ENCODE assay signal across 25 mouse cellular contexts in the genomic region with DNA sequence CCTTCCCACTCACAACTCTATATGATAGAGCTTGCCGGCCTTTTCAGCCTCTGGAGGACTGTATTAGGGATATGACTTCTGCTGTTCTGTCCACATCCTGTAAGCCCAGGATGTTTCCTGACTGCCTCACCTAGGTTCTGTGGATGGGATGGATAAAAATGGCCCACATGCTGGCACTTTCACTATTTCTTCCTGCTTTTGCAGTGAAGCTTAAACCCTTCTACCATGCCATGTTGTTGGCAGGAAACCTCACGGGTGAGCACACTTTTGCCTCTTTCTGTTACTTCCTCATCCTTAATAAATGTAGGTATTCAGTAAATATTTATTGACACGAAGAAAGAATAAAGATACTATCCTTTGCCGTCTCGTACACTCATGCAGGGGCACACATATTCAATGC.
"Had no signal": no experiment of that assay in that cellular context is flagged by ENCODE, and none has a peak within 500 bp of the region (broad histone marks: within the 10 kb centered on the region; RNA-seq: fewer than 3 reads in every experiment).

No protein-coding gene starts in this region.

- H3K4me3 ChIP-seq: gastrocnemius, adult 2 months; heart, embryonic 10.5 days; heart, embryonic 12.5 days; hindbrain, embryonic 10.5 days; hindbrain, embryonic 12.5 days; intestine, embryonic 15.5 days; layer of hippocampus, adult 2 months; left cerebral cortex, adult 2 months; limb, embryonic 10.5 days; limb, embryonic 12.5 days had no signal

- ATAC-seq: hindbrain, embryonic 16.5 days; inflammation-experienced regulatory T-cells, adult 6 months; intestine, embryonic 15.5 days; intestine, postnatal 0 days had no signal

- DNase-seq: gastrocnemius, adult 2 months; gastrocnemius, postnatal 14 days; gastrocnemius, postnatal 36 days; heart, adult 18-20 months; heart, postnatal 10 days; heart, postnatal 4 days; kidney, adult 18-20 months; kidney, adult 8-10 months; kidney, postnatal 10 days; kidney, postnatal 25 days; kidney, postnatal 4 days; liver had no signal

- H3K27ac ChIP-seq: gastrocnemius, adult 2 months; heart, embryonic 10.5 days; hindbrain, embryonic 10.5 days; hindbrain, embryonic 12.5 days; hindbrain, embryonic 14.5 days; intestine, embryonic 15.5 days; left cerebral cortex, adult 2 months; limb, embryonic 10.5 days; limb, embryonic 12.5 days had no signal

- H3K27me3 ChIP-seq: heart, embryonic 12.5 days; hindbrain, embryonic 12.5 days; intestine, embryonic 15.5 days; limb, embryonic 12.5 days had no signal

- H3K4me1 ChIP-seq: hindbrain, embryonic 10.5 days; intestine, embryonic 15.5 days had no signal
